Mouse (Mus musculus) hindbrain, embryonic 15.5 days (tissue): ENCODE data around the gene Syngap1. TPM values are rescaled to one million over a fixed set of nuclear protein-coding genes. Genes with fewer than 3 reads are reported as not detected.

ENCODE experiments used
- ATAC-seq: fragments of 200-750 bp; cut with Nextera tagmentation; 2 replicates; pipeline ENCODE4 v1.8.0; 2017; ENCODE audit warnings: low read depth, moderate number of reproducible peaks, moderate TSS enrichment; ENCODE audit not compliant: low FRiP score
- H3K27ac ChIP-seq: fragments of 300-500 bp; sonication (generic); replicated peaks from 2 replicates; pipeline ENCODE4 v1.5.1; 2015; ENCODE audit warnings: mild to moderate bottlenecking, inconsistent platforms
- H3K27me3 ChIP-seq: fragments of 300-500 bp; sonication (generic); 2 replicates; pipeline ENCODE4 v1.6.1; 2015; ENCODE audit warnings: control low read depth, inconsistent platforms
- H3K36me3 ChIP-seq: fragments of 300-500 bp; sonication (generic); 2 replicates; pipeline ENCODE4 v1.6.1; 2015; ENCODE audit warnings: control low read depth, inconsistent platforms
- H3K4me1 ChIP-seq: fragments of 300-500 bp; sonication (generic); replicated peaks from 2 replicates; pipeline ENCODE4 v1.6.1; 2015; ENCODE audit warnings: control low read depth, inconsistent platforms
- H3K4me2 ChIP-seq: fragments of 300-500 bp; sonication (generic); 2 replicates; pipeline ENCODE4 v1.6.1; 2015; ENCODE audit warnings: moderate library complexity, mild to moderate bottlenecking, inconsistent platforms
- H3K4me3 ChIP-seq: fragments of 300-500 bp; sonication (generic); 2 replicates; pipeline ENCODE4 v1.5.1; 2015; ENCODE audit warnings: mild to moderate bottlenecking, inconsistent platforms
- H3K9ac ChIP-seq: fragments of 300-500 bp; sonication (generic); 2 replicates; pipeline ENCODE4 v1.6.1; 2015; ENCODE audit warnings: inconsistent platforms
- H3K9me3 ChIP-seq: fragments of 300-500 bp; sonication (generic); 2 replicates; pipeline ENCODE4 v1.6.1; 2016; ENCODE audit warnings: control low read depth, inconsistent platforms
- WGBS: fragments of 180-500 bp; shearing (Covaris S2); methylation state at CpG from one replicate; pipeline ENCODE4 v1.1.7; 2015; 5-methylcytosine and 5-hydroxymethylcytosine counted together
- polyA plus RNA-seq: library from polyadenylated mRNA; unstranded; fragments of >200 nt; fragmentation: Nextera tagmentation; extraction: Ambion mirVana; gene quantifications from 2 replicates; pipeline ENCODE4 v1.2.1, GENCODE M21; 2015

The Syngap1 gene
- polyA plus RNA-seq, 1 experiment from 2014 or later: 4.7 TPM

DNA sequence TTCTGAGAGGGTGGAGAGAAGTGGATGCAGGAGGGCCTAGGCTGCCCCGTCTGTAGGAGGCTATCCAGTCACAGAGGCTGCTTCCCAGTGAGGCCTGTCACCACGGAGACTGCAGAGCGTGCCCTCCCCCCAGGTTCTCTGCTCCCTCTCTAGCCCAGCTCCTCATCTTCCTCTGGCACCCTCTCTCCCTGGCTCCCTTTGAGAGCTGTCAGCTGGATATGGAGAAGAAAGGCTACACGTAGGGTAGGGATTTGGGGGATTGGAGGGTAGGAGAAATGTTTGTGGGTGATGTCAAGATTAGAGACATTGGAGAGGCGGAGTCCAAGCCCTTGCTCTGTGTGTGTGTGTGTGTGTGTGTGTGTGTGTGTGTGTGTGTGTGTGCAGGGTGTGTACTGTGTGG lies 8.8 kb downstream of the Syngap1 start:
- H3K9ac ChIP-seq: peak overlapping the region; percentile 74
- peak overlapping the region; percentile 85 for H3K4me2 ChIP-seq
- peak overlapping the region; percentile 74 for H3K4me3 ChIP-seq
- no peaks in the 10 kb centered on the region for H3K9me3 ChIP-seq
- peaks cover 5% of the 10 kb centered on the region for H3K36me3 ChIP-seq
- peaks cover 79% of the 10 kb centered on the region for H3K4me1 ChIP-seq
- 25% methylated on average over 5 of the region's 5 CpGs for WGBS
- ATAC-seq: no peak
- H3K27me3 ChIP-seq: no peaks in the 10 kb centered on the region
- H3K27ac ChIP-seq: peak overlapping the region; percentile 90

DNA sequence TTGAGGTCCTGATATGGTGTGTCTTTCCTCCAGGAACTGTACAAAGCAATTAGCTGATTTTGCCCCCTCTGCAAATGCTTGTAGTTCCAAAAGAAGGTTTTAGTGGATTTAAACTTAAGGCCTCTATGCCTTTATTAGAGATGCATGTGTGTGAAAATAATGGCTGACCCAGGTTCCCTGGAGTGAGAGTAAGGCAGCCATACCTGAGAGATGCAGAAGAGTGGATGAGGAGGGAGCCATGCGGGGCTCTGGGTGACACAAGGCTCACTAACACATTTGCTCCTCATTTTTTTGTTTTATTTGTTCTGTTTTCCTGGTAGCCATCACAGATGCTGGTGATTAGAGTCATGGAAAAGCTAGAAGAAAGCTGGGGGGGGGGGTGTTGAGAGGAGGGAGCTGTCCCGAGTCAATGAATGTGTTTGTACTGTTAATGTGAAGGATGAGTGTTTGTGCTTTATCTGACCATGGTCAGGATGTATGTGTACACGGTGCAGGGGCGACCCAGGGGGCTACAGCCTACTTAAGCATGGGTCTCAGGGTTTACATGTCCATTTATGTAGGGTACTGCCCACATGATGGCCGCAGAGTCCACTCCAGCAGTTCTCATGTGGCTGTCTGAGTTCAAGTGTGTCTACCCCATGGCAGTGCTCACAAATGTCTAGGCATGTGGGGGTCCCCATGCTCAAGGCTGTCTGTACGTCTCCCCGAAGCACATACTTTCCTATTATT lies 9.7 kb downstream of the Syngap1 start:
- 29% methylated on average over 7 of the region's 7 CpGs for WGBS
- Histone ChIP-seq H3K27me3 (no peaks in the 10 kb centered on the region), H3K4me1 (peaks cover 75% of the 10 kb centered on the region), H3K9ac (peak overlapping the region; percentile 44), H3K4me2 (peak overlapping the region; percentile 85), H3K36me3 (peaks cover 14% of the 10 kb centered on the region), H3K9me3 (no peaks in the 10 kb centered on the region), H3K4me3 (peak overlapping the region; percentile 74), H3K27ac (peak overlapping the region; percentile 75)
- ATAC-seq: no peak

DNA sequence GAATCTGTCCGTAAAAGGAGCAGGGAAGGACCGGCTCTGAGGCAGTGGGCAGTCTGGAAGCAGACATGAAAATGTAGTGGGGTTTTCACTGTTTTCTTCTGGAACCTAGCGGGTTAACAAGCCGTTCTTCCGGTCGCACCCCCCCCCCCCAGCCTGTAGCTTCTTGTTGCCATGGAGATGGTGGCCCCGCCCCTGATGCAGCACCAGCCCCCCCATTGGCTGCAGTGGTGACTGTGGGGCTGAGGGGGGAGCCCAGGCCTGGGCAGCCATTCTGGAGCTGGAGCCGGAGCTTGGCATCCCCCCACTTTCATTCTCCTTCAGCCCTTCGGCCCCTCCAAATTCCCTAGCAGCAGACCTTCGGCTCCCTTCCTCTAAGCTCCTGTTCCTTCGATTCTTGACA lies 10.4 kb downstream of the Syngap1 start:
- H3K27me3 ChIP-seq: no peaks in the 10 kb centered on the region
- H3K4me1 ChIP-seq: peaks cover 68% of the 10 kb centered on the region
- H3K9ac ChIP-seq: peak overlapping the region; percentile 44
- H3K4me3 ChIP-seq: peak overlapping the region; percentile 74
- H3K27ac ChIP-seq: peak overlapping the region; percentile 75
- 1% methylated on average over 10 of the region's 11 CpGs for WGBS
- H3K36me3 ChIP-seq: peaks cover 19% of the 10 kb centered on the region
- no peaks in the 10 kb centered on the region for H3K9me3 ChIP-seq
- peak overlapping the region; percentile 85 for H3K4me2 ChIP-seq
- peak; percentile 61 for ATAC-seq

DNA sequence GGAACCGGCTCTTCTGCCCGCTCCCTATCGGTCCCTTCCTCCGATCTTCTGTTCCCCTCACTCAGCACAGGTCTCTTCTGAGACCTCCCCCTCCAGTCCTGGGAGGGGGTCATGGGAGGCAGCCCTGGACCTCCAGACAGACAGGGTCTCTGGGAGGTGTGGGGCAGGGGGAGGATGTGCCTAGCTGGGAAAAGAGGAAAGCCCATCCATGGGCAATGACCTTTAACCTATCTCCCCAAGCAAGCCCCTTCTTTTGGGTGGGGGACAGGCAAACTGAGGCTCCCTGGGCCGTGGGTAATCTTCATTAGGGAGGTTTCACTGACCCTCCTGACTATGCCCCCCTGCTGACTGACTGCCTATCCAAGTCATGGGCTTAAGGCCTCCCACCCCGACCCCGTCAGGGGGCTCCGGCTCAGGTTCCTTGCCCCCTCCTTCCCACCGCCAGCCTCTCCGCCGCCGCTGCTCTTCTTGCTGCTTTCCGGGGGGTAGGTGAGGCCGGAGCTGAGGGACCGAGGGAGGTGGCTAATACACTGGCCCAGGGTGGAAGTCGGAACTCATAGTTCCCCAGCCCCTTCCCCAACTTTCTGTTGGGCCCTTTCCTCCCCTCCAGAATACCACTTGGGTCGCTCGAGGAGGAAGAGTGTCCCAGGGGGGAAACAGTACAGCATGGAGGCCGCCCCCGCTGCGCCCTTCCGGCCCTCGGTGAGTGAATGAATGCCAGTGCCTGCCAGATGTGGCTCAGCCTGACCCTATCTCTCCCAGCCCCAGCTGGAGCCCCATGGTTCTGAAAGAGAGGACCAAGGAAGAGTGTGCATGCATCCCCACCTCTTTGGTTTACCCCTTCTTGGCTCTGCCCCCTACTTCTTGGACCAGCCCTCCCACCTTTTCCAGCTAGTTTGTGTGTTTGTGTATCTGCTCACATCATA lies 11.2 kb downstream of the Syngap1 start:
- Histone ChIP-seq H3K27ac (peak overlapping the region; percentile 75), H3K4me1 (peaks cover 60% of the 10 kb centered on the region), H3K4me3 (peak overlapping the region; percentile 74), H3K9ac (peak overlapping the region; percentile 44), H3K36me3 (peaks cover 27% of the 10 kb centered on the region), H3K9me3 (no peaks in the 10 kb centered on the region), H3K27me3 (no peaks in the 10 kb centered on the region), H3K4me2 (peak overlapping the region; percentile 85)
- 5% methylated on average over 23 of the region's 23 CpGs for WGBS
- peak; percentile 21; the same call in 1 of the 2 replicates for ATAC-seq

DNA sequence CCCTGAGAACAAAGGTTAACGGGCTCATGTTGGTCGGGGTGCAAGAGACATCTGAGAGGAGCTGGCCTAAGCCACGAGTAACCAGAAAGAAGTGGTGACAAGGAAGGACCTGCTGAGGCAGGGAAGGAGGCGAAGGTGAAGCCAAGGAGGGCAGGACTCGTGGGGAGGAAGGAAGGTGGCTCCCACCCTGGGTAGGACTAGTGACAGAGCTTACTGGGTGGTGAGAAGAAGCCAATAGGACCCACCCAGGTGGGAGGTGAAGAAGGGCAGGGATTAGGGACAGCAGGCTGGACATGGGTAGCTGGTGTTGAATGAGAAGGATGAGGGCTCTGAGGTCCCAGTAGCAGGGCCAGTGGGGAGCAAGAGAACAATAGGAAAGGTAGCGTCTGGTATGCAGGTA lies 12.1 kb downstream of the Syngap1 start:
- no peak for ATAC-seq
- no peaks in the 10 kb centered on the region for H3K9me3 ChIP-seq
- no peak overlapping the region for H3K27ac ChIP-seq
- peak overlapping the region; percentile 85 for H3K4me2 ChIP-seq
- WGBS: 29% methylated on average over 6 of the region's 6 CpGs
- peak overlapping the region; percentile 32 for H3K9ac ChIP-seq
- H3K4me1 ChIP-seq: peaks cover 53% of the 10 kb centered on the region
- peak overlapping the region; percentile 74 for H3K4me3 ChIP-seq
- no peaks in the 10 kb centered on the region for H3K27me3 ChIP-seq
- H3K36me3 ChIP-seq: peaks cover 35% of the 10 kb centered on the region

DNA sequence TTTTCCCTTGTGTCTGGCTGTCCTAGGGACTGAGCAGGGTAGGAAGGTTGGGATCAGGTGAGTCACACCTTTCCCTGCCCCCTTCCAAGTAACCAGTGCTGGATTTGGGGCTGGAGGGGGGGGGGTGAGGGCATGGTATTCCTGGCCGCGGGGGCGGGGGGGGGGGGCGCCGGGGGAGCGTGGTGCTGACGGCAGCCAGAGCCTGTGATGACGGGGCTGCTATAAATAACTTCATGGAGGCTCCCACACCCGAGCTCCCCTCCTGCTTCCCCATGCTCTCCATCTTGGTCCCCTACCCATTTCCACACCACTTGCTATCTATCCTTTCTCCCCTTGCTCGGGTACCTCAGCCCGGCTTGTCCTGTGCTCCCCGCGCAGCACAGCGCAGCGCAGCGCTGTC lies 12.7 kb downstream of the Syngap1 start:
- peak overlapping the region; percentile 32; the same call in 1 of the 2 replicates for H3K9ac ChIP-seq
- H3K27ac ChIP-seq: no peak overlapping the region
- no peaks in the 10 kb centered on the region for H3K27me3 ChIP-seq
- H3K4me2 ChIP-seq: peak overlapping the region; percentile 85
- no peak for ATAC-seq
- WGBS: 12% methylated on average over 15 of the region's 16 CpGs
- peak overlapping the region; percentile 74 for H3K4me3 ChIP-seq
- peaks cover 40% of the 10 kb centered on the region for H3K36me3 ChIP-seq
- no peaks in the 10 kb centered on the region for H3K9me3 ChIP-seq
- peaks cover 53% of the 10 kb centered on the region for H3K4me1 ChIP-seq

DNA sequence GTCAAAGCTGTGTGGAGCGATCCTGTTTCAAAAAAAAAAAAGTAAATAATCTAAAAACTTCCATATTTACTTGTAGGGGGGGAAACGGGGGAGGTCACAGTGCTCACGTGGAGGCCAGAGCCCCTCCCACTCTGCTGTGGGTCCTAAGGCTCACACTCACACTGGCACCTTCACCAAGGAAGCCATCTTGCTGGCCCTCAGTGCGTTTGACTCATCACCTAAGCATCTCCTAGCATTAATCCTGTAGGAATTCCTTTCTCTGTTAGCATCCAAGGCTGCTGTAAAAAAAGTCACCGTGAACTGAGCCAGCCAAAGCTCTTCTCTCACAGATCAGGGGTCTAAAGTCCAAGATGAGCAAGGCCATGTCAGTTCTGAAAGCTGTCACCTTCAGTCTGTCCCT lies 15.3 kb downstream of the Syngap1 start:
- ATAC-seq: no peak
- H3K36me3 ChIP-seq: peaks cover 65% of the 10 kb centered on the region
- 89% methylated on average over 5 of the region's 5 CpGs for WGBS

DNA sequence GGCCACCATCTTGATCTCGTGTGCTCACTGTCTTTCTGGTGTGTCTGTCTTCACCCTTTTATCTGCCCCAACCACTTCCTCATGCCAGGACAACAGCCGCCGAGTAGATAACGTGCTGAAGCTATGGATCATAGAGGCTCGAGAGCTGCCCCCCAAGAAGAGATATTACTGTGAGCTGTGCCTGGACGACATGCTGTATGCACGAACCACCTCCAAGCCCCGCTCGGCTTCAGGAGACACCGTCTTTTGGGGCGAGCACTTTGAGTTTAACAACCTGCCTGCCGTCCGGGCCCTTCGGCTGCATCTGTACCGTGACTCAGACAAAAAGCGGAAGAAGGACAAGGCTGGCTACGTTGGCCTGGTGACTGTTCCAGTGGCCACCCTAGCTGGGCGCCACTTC lies 15.8 kb downstream of the Syngap1 start:
- Histone ChIP-seq H3K4me1 (peaks cover 23% of the 10 kb centered on the region), H3K9ac (no peak overlapping the region), H3K4me3 (no peak overlapping the region), H3K4me2 (no peak overlapping the region), H3K36me3 (peaks cover 71% of the 10 kb centered on the region), H3K27ac (no peak overlapping the region), H3K9me3 (no peaks in the 10 kb centered on the region), H3K27me3 (no peaks in the 10 kb centered on the region)
- no peak for ATAC-seq
- WGBS: 94% methylated on average over 18 of the region's 18 CpGs

More for the DNA sequence above, 15.3 kb downstream of the Syngap1 start:
- H3K4me3 ChIP-seq: no peak overlapping the region
- peaks cover 29% of the 10 kb centered on the region for H3K4me1 ChIP-seq
- no peak overlapping the region for H3K9ac ChIP-seq
- no peak overlapping the region for H3K27ac ChIP-seq
- no peaks in the 10 kb centered on the region for H3K9me3 ChIP-seq
- no peak overlapping the region for H3K4me2 ChIP-seq
- no peaks in the 10 kb centered on the region for H3K27me3 ChIP-seq

DNA sequence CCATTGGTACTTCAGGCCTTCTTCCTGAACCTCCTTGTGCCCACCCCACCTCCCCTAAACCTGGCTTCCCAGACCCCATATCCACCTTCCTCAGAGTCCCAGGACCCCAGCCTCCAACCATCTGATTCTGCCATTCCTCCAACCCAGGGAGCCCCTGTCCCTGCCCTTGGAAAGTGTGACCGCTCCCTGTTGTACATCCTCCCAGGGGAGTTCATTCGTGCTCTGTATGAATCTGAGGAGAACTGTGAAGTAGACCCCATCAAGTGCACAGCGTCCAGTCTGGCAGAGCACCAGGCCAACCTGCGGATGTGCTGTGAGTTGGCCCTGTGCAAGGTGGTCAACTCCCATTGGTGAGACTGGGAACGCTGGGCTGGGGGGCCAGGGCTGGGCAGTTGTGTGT lies 16.8 kb downstream of the Syngap1 start:
- ATAC-seq: no peak
- no peak overlapping the region for H3K4me2 ChIP-seq
- 97% methylated on average over 5 of the region's 5 CpGs for WGBS
- no peaks in the 10 kb centered on the region for H3K9me3 ChIP-seq
- H3K4me1 ChIP-seq: peaks cover 13% of the 10 kb centered on the region
- no peaks in the 10 kb centered on the region for H3K27me3 ChIP-seq
- no peak overlapping the region for H3K27ac ChIP-seq
- peaks cover 80% of the 10 kb centered on the region for H3K36me3 ChIP-seq
- no peak overlapping the region for H3K9ac ChIP-seq
- H3K4me3 ChIP-seq: no peak overlapping the region

DNA sequence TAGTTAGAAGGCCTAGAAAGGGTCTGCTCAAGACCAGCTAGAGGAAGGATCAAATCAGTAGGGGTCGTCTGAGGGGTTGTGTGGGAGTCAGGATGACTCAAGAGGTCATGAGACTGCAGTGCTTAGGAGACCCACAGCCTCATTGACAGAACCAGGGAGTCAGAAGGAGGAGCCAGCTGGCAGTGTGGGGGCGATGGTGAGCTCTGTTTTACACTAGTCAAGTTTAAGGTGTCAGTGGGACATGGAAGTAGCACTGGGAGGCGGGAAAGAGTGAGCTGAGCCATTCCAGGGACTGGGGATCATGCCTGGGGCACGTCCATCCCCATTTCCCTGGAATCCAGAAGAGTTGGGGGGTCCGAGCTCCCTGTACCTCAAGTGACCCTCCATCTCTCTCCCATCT lies 17.8 kb downstream of the Syngap1 start:
- Histone ChIP-seq H3K36me3 (peaks cover 88% of the 10 kb centered on the region), H3K27ac (no peak overlapping the region), H3K27me3 (no peaks in the 10 kb centered on the region), H3K9me3 (no peaks in the 10 kb centered on the region), H3K4me3 (no peak overlapping the region), H3K4me1 (peaks cover 3% of the 10 kb centered on the region), H3K4me2 (no peak overlapping the region), H3K9ac (no peak overlapping the region)
- WGBS: 63% methylated on average over 5 of the region's 5 CpGs
- no peak for ATAC-seq

DNA sequence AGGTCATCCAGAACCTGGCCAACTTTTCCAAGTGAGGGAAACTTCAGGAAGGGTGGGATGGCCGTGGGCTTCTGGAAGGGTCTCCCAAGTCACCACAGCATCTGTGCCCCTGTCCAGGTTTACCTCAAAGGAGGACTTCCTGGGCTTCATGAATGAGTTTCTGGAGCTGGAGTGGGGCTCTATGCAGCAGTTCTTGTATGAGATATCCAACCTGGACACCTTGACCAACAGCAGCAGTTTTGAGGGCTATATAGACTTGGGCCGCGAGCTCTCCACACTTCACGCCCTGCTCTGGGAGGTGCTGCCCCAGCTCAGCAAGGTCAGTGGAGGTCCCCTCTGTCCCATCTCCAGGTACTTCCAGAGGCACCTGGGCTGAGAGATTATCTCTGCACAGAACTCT lies 18.8 kb downstream of the Syngap1 start:
- no peak overlapping the region for H3K9ac ChIP-seq

More for the DNA sequence above, 18.8 kb downstream of the Syngap1 start:
- Histone ChIP-seq H3K4me2 (no peak overlapping the region), H3K27ac (no peak overlapping the region), H3K4me3 (no peak overlapping the region), H3K4me1 (no peaks in the 10 kb centered on the region), H3K9me3 (no peaks in the 10 kb centered on the region), H3K36me3 (peaks cover 93% of the 10 kb centered on the region), H3K27me3 (no peaks in the 10 kb centered on the region)
- ATAC-seq: no peak
- WGBS: 94% methylated on average over 4 of the region's 4 CpGs
